Mouse (Mus musculus) megakaryocyte, embryonic 14.5 days (primary cell): ENCODE data around the gene Selenon.

ENCODE experiments used
- FLI1 ChIP-seq: IDR thresholded peaks from 2 replicates; pipeline ENCODE4 v1.6.1; 2012; ENCODE audit warnings: low read length, inconsistent platforms, mixed read lengths
- GATA1 ChIP-seq: IDR thresholded peaks from 3 replicates; pipeline ENCODE4 v1.6.1; 2012; ENCODE audit warnings: mixed read lengths, low read length, inconsistent platforms, borderline replicate concordance

DNA sequence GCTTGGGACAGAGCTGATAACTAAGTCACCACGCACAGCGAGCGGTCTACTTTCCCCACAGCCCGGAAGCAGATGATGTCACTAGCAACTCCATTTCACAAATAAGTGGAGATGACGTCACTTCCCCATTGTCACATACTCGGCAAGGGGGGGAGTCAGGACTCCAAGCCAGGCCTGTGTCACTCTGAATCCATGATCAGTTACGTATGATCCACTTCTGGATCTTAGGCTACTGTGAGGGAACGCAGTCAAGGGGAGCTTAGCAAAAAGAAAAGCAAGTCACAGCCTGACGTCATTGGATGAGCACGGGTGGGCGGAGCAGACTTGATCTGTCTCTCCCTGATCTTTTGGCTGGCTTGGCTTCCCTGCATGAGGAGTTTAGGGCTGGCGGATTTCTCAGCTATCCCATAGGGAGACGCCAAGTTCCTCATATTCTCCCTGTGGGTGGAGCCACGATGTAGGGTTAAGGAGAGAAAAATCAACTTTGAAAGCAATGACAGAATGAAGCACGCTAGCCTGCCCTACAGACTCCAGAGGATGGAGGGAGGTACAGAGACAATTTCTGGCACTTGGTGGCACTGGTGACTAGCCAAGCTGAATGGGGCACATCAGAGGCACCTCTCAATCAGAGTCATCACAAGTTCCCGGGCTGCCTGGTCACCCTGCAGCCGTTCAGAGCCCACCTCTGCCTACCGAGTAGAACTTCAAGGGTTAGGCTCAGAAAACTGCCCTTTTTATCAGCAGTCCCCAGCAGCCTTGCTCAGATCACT lies 3.6 kb downstream of the Selenon start:
- TF ChIP-seq GATA1 (no peak), FLI1 (no peak)
